Mouse (Mus musculus) telencephalon, adult 2 months (tissue): Measurements from ENCODE around the gene Slc39a11.
A peak's percentile ranks its signal among the peaks of the same experiment; 100 is the strongest.
"Not testable (repeated sequence)": the region's sequence is repeated elsewhere in the genome, so short reads cannot be mapped to it uniquely, and the experiment has no call there.

Experiments used
- DNase-seq: peaks from one replicate; pipeline ENCODE4 v3.0.0-alpha.2; 2011; ENCODE audit warnings: low read depth, low spot score

The Slc39a11 gene

GRCm38 (mm10) chr11:113597632-113598031, 52.2 kb downstream of the Slc39a11 start:
- DNase-seq = no peak

- no peak for DNase-seq
Observed at GRCm38 (mm10) chr11:113595144-113595543, 54.7 kb downstream of the Slc39a11 start.

DNA sequence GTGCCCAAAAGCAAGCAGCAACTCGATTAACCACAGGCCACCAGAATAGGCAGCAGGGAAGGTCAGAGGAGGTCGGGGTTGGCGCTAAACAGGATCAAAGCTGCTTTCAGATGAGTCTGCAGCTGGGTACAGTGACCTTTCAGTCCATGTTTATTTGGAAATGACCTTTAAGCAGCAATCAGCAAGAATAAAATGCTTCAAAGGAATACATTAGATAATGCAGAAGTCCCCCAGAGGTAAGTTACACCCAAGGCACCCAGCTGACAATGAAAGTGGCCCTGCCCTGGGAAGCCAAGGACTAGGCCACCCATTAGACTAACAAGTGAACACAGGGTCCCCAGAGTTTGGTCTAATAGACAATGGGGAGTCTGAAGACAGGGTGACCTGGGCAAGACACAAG, 60.9 kb downstream of the Slc39a11 start:
- no peak for DNase-seq

DNA sequence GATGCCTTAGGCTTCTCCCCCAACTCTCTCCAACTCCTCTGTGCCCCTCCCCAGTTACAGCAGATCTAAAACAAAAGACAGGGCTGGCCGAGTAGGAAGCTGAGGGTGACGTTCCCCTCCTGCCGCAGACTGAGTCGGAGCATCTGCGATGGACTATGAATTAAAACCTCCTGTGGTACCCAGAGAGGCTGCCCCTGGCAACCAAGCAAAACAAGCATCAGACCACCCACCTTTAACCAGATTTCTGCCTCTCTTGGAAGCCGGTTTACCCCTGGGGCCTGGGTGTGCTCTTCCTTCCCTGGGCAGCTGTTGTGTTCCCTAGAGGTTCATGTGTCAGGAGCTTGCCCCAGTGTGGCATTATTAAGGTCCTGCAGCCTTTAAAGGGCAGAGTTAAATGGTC, 63.5 kb downstream of the Slc39a11 start:
- DNase-seq = no peak

GRCm38 (mm10) chr11:113583879-113584661, 65.8 kb downstream of the Slc39a11 start:
- DNase-seq = no peak

- DNase-seq = no peak
Observed at GRCm38 (mm10) chr11:113577221-113577620, 72.7 kb downstream of the Slc39a11 start.

GRCm38 (mm10) chr11:113572641-113573040, 77.2 kb downstream of the Slc39a11 start:
- no peak for DNase-seq

- no peak for DNase-seq
Observed at GRCm38 (mm10) chr11:113571616-113572015, 78.3 kb downstream of the Slc39a11 start.

DNA sequence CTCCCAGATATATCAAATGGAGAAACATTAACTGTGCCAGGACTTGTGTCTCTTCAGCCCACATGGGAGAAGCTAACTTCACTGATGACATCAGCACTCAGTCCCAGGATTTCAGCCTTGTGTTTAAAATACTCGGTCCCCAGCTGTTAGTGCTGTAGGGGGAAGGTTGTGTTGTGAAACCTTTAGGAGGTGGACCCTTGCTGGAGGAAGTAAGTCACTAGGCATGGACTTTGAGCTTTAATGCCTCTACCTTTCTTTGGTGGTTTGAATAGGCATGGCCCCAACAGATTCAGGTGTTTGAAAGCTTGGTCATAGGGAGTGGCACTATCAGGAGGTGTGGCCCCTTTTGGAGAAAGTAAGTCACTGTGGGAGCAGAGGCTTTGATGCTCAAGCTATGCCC, 80.9 kb downstream of the Slc39a11 start:
- DNase-seq = no peak

DNA sequence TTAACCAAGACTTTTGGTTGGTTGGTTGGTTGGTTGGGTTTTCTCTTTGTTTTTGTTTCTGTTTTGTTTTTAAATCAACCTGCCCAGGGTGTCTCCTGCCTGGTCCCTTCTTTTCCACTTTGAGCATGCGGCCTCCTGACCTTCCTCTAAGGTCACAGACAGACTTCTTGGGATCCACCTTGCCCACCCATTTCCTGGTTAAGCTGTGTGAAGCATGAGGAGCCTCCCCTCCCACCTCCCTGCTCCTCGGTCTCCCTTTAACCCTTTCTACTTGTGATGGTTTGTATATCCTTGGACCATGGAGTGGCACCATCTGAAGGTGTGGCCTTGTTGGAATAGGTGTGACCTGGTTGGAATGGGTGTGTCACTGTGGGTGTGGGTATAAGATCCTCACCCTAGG, 82.0 kb downstream of the Slc39a11 start:
- DNase-seq = not testable (repeated sequence)

GRCm38 (mm10) chr11:113565006-113565995, 84.6 kb downstream of the Slc39a11 start:
- DNase-seq = peak; percentile 58

DNA sequence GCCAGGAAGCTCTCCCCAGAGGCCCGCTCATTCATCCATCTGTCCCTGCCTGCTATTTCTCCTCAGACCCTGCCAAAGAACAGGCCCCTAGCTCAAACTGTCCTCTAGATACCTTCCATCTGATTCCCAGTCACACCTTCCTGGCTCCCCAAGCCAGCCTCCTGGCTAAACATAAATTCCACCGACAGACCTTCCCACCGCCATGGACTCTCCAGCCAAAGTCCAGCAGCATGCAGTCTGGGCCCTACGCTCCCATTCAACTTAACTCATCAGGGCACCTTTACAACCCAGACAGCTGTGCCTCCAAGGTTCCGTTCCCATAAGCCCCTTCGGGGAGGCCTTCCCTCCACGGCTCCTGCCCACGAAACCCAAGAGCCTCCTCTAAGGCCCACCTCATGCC, 87.6 kb downstream of the Slc39a11 start:
- DNase-seq = no peak

GRCm38 (mm10) chr11:113560150-113560549, 89.7 kb downstream of the Slc39a11 start:
- DNase-seq = no peak

DNA sequence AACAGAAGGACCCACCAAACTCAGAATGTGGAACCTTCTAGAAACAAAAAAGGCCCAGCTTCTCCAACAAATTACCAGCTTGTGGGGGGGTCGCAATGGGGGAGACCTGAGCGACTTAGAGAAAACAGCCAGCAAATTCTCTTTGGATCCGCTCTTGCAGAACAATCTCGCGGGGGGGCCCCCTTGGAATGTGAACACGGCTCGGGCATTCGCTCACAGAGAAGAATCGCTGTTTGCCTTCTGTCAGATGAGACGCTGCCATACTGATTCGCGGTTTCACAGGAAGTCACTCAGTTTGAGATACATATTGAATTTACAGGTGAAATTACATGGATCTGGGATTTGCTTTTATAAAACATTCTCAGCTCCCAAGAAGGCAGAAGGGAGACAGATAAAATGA, 91.4 kb downstream of the Slc39a11 start:
- DNase-seq = no peak

GRCm38 (mm10) chr11:113556142-113556541, 93.7 kb downstream of the Slc39a11 start:
- DNase-seq = no peak

DNA sequence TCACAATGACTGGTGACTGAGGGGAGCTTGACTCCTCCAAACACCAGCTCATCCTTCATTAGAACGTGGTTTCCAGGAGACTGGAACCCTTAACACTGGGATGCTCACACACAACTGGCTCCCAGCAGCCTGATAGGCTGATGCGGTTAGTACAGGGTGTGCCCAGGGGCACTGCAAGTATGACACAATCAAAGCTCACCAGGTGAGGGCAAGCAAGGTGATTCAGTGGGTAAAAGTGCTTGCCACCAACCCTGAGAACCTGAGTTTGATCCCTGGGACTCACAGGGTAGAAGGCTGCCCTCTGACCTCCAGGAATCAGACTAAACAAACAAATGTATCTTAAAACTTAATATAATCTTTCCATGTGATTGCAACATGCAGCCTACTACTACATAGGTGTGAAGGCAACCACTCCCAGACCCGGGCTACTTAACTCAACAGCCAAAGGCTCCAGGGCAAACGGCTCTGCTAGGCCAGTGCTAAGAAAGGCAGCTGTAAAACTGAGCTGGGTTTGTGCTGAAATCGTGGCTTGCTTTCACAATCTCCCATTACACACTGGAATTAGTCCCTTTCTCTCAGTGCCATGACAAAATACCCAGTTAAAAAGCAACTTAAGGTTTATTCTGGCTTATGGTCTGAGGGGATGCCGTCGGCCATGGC, 95.0 kb downstream of the Slc39a11 start:
- no peak for DNase-seq

GRCm38 (mm10) chr11:113554194-113554593, 95.7 kb downstream of the Slc39a11 start:
- no peak for DNase-seq

GRCm38 (mm10) chr11:113553605-113554004, 96.3 kb downstream of the Slc39a11 start:
- no peak for DNase-seq

DNA sequence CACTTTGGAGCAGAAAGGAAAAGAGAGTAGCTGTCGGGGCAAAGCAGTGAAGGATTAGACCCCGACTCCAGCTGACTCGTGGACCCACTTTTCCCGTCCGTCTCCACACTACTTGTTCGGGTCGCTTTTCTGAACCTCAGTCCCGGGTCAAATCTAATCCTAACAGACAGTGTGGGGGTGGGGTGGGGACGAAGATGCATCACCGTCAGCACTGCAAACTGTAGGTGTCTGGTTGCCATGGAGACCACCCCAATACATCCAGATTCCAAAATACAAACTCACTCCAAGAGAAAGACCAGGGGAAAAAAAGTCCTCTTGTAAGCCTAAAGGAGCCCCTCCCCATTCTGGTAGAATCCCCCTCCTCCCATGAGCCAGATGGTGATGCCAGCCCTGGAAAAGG, 97.3 kb downstream of the Slc39a11 start:
- DNase-seq = no peak

DNA sequence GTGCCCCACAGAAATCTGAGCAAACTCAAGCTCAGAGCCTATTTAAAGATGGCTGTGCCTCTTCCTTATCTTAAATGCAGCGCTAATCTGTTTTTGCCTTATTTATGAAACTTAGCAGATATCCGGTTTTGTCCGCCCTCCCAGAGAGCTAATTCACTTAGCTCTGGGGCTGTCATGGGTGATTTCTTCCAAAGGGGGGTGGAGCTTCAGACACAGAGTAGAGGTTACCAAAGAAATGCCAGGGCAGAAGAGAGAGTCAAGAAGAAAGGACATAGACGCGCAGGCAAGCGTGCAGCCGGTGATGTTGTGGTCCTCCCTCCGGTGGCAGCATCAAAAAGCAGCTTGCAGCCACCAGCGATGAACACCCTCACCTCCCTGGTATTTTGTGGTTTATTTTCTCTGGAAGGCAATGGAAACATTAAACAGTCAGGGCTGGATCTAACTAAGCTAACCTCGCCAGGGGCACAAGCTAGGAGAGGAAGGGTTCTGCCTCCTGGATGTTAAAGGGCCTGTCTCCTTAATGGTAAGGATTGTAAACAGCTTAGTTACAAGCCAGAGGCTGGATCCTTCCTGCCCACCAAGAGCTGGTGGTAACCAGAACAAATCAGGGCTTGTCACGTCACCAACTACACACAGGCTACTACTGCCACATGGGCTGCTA, 103.5 kb downstream of the Slc39a11 start:
- DNase-seq = no peak

DNA sequence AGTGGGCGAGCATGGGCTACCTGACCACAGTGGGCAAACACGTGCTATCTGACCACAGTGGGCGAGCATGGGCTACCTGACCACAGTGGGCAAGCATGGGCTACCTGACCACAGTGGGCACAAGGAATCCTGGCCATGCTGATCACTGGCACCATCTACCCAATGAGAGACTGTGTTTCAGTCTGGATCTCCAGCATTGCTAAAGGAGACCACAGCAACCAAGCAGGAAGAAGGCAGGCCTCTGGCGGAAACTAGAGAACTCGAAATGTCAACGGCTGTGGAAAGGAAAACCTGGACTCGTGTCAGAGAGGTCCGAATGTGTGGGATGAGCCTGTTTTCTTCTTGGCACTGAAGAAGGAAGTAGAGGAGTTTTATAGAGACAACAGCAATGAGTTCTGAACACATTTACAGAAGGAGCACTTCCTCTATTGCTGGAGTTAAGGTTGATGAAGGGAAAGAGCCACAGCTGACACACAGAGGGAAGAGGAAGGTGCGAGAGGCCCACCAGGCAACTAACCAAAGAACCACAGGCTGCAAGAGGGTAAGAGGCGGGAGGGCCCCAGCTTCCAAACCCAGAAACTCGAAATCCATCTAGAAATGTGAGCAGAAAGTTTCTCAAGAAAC, 105.8 kb downstream of the Slc39a11 start:
- DNase-seq = no peak
